Mouse (Mus musculus): ENCODE data around the gene Urah.

DNA sequence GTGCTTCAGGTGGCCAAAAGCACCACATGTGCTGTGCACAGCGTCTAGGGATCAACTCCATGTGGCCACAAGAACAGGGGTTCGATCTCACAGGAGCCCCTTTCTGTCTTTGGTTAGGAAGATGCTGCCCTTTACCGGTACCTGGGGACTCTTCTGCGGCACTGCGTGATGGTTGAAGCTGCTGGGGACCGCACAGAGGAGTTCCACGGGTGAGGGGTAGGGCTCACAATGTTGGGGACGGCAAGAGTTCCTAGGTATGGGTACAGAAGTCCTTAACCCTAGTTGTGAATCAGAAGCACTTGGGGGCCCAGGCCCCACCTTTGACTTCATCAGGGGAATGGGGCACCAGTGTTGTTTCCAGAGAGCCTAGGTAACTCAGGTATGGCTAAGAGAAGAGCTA lies 23.9 kb downstream of the Urah start:
- TF ChIP-seq POLR2AphosphoS5 (IDR thresholded peaks at IDR 0.05; ENCODE audit: insufficient replicate concordance, low read depth, low read length) = no peak
- no peak for TF ChIP-seq CTCF (IDR thresholded peaks at IDR 0.05; ENCODE audit: low read depth, low read length)

All from G1E (cell line).